Mouse (Mus musculus) forelimb bud, embryonic 11.5 days (tissue): ENCODE measurements around the gene Ugt2b34.
"Not testable (repeated sequence)": the region's sequence is repeated elsewhere in the genome, so short reads cannot be mapped to it uniquely, and the experiment has no call there.

Experiments
- DNase-seq: peaks from one replicate; pipeline ENCODE4 v3.0.0-alpha.2; 2012; ENCODE audit warnings: low read depth, low spot score

Gene Ugt2b34

GRCm38 (mm10) chr5:86906758-86907157 is at the start of gene Ugt2b34:
TSS of gene Ugt2b34 (minus strand) at chr5:86906937.
- DNase-seq = no peak

- no peak for DNase-seq
Measured at GRCm38 (mm10) chr5:86942111-86942510, 35.4 kb upstream of the Ugt2b34 start.

GRCm38 (mm10) chr5:86926426-86926825 is 19.7 kb upstream of the Ugt2b34 start, which contains the start of gene Ugt2b1:
TSS of gene Ugt2b1 (minus strand) at chr5:86926530.
- no peak for DNase-seq

GRCm38 (mm10) chr5:86920661-86921233 is 14.0 kb upstream of the Ugt2b34 start:
- DNase-seq = no peak

- DNase-seq = no peak
Measured at GRCm38 (mm10) chr5:86911357-86912099, 4.8 kb upstream of the Ugt2b34 start.

- no peak for DNase-seq
Measured at GRCm38 (mm10) chr5:86910770-86911169, 4.0 kb upstream of the Ugt2b34 start.

GRCm38 (mm10) chr5:86889933-86890332 is 16.8 kb downstream of the Ugt2b34 start:
- no peak for DNase-seq

- no peak for DNase-seq
Measured at GRCm38 (mm10) chr5:86888420-86888819, 18.3 kb downstream of the Ugt2b34 start.

- DNase-seq = no peak
Measured at GRCm38 (mm10) chr5:86887081-86887480, 19.7 kb downstream of the Ugt2b34 start.

- no peak for DNase-seq
Measured at GRCm38 (mm10) chr5:86886620-86887019, 20.1 kb downstream of the Ugt2b34 start.

GRCm38 (mm10) chr5:86871877-86872276 is 34.9 kb downstream of the Ugt2b34 start:
- no peak for DNase-seq

GRCm38 (mm10) chr5:86858336-86858735 is 48.4 kb downstream of the Ugt2b34 start:
- no peak for DNase-seq

GRCm38 (mm10) chr5:86857682-86858081 is 49.1 kb downstream of the Ugt2b34 start:
- no peak for DNase-seq

GRCm38 (mm10) chr5:86856505-86856904 is 50.2 kb downstream of the Ugt2b34 start:
- DNase-seq = not testable (repeated sequence)

GRCm38 (mm10) chr5:86851658-86852057 is 55.1 kb downstream of the Ugt2b34 start:
- no peak for DNase-seq

GRCm38 (mm10) chr5:86850104-86850503 is 56.6 kb downstream of the Ugt2b34 start:
- DNase-seq = peak; percentile 30

GRCm38 (mm10) chr5:86841261-86841660 is 65.5 kb downstream of the Ugt2b34 start:
- DNase-seq = not testable (repeated sequence)

- no peak for DNase-seq
Measured at GRCm38 (mm10) chr5:86840207-86840606, 66.5 kb downstream of the Ugt2b34 start.
